Mouse (Mus musculus) CD4-positive helper T cell, adult 2 months (primary cell): ENCODE results near the gene Rasgef1a.

Source experiments
- DNase-seq: peaks from one replicate; pipeline ENCODE4 v3.0.0-alpha.2; 2012; ENCODE audit warnings: low read depth, missing footprints, low spot score

Gene Rasgef1a

DNA sequence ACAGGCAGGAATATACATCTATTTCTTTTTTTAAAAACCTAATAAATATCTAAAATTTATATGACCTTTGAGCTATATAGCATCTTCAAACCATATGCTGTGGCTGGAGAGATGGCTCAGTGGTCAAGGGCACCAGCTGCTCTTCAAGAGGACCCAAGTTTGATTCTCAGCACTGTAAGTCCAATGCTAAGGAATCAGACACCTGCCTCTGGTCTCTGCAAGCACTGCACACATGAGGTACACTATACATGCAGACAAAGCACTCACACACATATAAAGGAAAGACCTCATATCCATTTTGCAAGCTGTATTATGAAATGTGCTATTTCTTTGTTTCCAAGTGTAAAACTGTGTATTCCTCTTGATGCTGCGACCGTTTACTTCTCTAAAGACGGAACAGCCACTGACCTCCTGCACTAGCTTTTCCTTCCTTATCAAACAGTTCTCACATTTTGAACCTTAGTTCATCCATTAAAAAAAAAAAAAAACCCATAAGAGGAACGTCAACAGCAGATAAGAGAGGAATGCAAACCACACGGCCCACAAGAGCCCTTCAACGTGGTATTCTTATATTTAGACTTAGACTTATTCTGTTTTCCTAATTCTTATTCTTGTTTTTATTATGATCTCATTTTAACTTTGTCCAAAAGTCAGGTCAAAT is 116.7 kb downstream of the Rasgef1a start:
- no peak for DNase-seq

- DNase-seq: no peak
Observed at GRCm38 (mm10) chr6:118130022-118130421, 118.8 kb downstream of the Rasgef1a start.

GRCm38 (mm10) chr6:118134461-118134860 is 123.2 kb downstream of the Rasgef1a start:
- no peak for DNase-seq

DNA sequence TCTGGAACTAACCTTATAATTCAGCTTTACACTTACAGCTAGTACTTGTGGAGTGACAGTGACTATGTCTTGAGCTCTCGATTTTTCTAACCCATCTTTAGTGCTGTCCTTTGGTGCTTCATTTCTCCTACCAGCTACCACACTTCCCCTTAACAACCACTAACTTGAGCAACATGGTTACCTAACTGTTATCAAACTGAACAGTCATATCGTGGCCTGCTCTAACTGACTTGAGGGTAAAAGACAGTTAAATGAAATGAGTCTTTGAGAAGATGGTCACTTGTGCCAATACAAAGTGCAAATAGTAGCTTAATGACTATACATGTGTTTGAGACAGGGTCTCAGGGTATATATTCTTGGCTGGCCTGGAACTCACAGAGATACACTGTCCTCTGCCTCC is 125.9 kb downstream of the Rasgef1a start:
- DNase-seq: no peak

DNA sequence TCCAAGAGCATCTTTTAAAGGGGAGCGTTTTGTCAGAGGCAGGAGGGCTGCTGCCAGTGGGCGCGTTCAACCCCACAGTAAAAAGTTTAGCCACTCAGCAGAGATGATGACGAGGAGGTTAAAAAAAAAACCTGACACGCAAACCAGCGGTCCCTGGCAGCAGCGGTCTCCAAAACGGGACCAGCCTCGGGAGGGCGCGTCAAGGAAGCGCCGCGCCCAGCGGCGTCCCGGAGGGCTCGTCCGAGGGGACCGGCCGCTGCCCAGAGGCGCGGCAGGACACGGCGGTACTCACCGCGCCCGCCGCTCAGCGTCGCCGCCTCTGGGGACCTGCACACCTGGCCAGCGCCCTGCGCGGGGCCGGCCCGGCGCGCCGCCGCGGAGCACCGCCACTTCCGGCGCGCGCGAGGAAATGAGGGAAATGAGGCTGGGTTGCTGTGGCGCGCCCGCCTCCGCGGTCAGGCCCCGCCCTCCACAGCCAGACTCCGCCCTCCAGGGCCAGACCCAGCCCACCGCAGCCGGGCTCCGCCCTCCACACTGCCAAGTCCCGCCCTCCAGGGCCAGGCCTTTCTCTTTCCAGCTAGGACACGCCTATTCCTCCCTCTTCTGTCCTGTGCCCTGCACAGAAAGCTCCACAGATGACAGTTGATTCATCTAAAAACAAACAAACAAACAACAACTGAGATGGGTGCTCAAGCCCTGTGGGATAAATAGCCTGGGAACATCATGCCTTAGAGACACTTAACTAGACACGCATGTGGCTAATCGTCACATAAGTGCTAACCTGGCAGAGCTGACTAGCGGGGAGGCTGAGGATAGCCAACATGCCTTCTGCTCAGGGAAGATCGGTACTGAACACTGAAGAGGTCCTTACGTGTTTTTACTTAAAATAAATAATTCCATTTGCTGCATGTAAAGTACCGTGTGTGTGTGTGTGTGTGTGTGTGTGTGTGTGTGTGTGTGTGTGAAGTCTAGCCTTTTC is 127.8 kb downstream of the Rasgef1a start, which contains the start of gene Csgalnact2:
TSS of gene Csgalnact2 (minus strand) at position 410 of the 979 bp plus-strand sequence.
- DNase-seq: peak; percentile 91

GRCm38 (mm10) chr6:118140961-118141360 is 129.7 kb downstream of the Rasgef1a start:
- DNase-seq: no peak
